Mouse (Mus musculus): ENCODE measurements around the gene Mitf.

- TF ChIP-seq CTCF (IDR thresholded peaks at IDR 0.05; ENCODE audit: low read depth, low read length) (no peak), POLR2AphosphoS5 (IDR thresholded peaks at IDR 0.05; ENCODE audit: insufficient replicate concordance, low read depth, low read length) (no peak), GATA1 (IDR thresholded peaks at IDR 0.05; ENCODE audit: borderline replicate concordance, low read length) (no peak)
These were observed 48.0 kb upstream of the Mitf start for GRCm38 (mm10) chr6:97758884-97759283.
